Mouse (Mus musculus) adrenal gland, adult 18-20 months (tissue): ENCODE measurements around the gene Plod3. TPM values are rescaled to one million over a fixed set of nuclear protein-coding genes. Genes with fewer than 3 reads are reported as not detected.

Source experiments
- DNase-seq, 2 experiments: peaks; one replicate each; pipeline ENCODE4 v3.0.0; 2021 to 2022; ENCODE audit warnings: low spot score in 2 of 2
- total RNA-seq, 2 experiments: library from RNA; stranded (reverse); gene quantifications; 1 replicate in 1 of 2; 2 replicates in 1 of 2; pipeline ENCODE4 v1.2.3; 2021

Gene Plod3
- total RNA-seq, 2 experiments from 2014 or later: 68.7 to 72.3 TPM

DNA sequence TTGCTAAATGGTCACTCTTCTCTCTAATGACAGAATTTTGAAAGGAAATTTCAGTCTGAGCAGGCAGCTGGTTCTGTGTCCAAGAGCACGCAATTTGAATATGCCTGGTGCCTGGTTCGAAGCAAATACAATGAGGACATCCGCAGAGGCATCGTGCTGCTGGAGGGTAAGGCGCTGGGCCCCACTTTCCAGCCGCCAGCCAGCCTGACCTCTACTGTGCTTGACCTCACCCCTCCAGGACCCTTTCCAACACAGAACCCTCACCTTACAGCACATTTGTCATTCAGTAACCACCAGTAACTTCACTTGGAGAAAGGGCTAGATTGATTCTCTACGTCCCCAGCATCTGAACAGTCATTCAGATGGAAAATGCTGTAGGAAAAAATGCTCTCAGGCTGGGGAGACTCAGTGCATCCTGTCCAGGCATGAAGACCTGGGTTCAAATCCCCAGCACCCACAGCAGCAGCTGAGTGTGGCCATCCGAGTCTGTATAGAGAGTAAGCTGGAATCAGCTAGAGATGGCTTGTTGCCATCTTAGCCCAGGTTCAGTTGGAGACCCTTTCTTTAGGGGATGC lies 23.8 kb upstream of the Plod3 start:
- no peak for DNase-seq

DNA sequence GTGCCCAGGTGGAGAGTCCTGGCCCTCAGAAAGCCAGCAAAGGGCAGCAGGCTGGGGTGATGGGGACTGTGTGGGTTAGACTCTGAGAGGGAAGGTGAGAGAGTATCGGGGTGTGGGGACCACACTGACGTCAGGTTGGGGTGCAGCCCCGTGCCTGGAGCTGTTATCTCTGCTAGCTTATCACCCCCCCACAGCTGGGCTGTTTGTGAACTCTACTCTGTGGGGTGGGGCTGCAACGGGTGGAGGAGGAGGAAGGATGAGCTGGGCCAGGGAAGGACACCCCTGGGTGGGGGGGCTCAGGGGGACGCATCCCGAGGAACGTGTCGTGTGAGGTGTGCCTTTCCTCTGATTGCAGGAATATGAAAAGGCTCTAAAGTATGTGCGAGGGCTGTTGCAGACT lies 21.6 kb upstream of the Plod3 start:
- no peak for DNase-seq

- no peak for DNase-seq
Observed at GRCm38 (mm10) chr5:136965686-136966085, 21.1 kb upstream of the Plod3 start.

- DNase-seq: no peak
Observed at GRCm38 (mm10) chr5:136966331-136966730, 20.5 kb upstream of the Plod3 start, which contains the start of gene Cldn15. Gene Cldn15 (plus strand): TSS chr5:136966616.

DNA sequence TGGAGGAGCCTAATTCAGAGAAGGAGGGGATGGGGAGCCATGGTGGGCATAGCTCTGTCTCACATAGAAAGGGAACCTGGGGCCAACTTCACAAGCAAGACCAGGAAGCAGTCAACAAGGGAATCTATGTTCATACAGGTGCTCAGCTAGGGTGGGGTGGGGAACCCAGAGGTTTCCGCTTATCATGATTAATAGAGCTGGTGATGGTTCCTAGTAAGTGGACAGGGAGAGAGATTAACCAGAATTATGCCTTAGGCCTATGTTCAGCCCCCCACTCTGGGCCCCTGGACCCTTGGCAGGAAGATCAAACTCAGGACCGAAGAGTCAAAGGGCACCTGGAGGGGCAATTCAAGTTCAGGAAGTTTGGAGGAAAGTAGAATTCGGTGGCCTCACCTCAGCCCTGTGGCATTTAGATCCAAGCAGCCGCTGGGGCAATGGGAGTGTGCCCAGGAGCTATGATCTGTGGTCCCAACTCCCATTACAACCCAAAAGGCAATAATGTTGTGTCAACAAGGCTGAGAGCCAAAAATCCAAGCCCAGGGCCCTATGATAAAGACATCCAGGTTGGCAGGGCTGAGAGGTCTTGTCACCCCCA lies 19.9 kb upstream of the Plod3 start:
- DNase-seq: no peak

DNA sequence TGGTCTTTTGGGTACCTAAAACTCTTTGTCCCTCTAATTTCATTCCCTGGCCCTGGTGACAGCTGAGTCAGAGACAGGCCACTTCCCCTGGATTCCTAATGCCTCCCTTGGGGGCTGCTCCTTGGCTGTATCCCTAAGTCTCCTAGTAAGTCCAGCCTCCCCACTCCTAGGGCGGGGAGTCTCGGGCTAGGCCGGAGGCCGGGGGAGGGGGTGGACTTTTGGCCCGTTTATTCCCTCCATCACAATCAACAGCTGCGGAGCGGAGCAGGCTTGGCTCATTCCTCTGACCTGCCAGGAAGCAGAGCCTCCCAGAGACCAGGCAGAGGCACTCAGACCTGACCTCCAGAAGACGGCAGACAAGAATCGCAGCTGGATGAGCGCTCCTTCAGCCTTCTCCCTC lies 19.2 kb upstream of the Plod3 start:
- DNase-seq: peak in 1 of 2 experiments; percentile 55

DNA sequence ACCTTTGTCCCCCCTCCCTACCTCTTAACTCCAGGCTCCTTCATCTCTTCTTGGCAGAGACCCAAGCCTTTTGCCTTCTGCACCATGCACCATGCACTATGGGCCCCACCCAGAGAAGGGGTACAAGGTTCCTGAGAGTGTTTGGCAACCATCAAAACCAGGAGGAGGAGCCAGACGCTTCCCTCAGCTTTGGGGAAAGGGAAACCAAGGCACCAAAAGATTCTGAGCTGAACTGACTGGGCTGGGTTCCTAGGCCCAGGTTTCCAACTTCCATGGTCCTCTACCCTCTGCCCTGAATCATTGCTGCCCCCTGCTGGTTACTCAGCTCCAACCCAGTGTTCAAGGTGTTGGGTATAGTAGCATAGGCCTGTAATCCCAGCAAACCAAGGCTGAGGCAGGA lies 16.1 kb upstream of the Plod3 start:
- DNase-seq: peak; percentile 76 to 78

GRCm38 (mm10) chr5:136973670-136974069 lies 13.1 kb upstream of the Plod3 start:
- no peak for DNase-seq

DNA sequence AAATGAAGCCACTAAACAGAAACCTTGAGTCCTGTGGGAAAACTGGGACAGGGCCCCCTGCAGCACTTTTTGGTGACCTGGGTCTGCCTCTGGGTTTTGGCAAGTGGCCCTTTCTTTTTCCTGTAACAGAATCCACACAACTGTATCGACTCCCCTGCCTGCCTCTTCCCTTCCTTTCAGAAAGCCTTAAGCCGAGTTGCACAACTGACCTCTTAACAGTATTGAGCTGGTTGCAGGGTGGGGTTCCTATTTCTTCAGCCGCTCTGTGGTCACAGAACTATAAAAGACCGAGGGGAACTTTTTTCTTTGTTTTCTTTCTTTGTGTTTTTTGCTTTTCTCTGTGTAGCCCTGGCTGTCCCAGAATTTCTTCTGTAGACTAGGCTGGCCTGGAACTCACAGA lies 9.1 kb upstream of the Plod3 start:
- DNase-seq: no peak

DNA sequence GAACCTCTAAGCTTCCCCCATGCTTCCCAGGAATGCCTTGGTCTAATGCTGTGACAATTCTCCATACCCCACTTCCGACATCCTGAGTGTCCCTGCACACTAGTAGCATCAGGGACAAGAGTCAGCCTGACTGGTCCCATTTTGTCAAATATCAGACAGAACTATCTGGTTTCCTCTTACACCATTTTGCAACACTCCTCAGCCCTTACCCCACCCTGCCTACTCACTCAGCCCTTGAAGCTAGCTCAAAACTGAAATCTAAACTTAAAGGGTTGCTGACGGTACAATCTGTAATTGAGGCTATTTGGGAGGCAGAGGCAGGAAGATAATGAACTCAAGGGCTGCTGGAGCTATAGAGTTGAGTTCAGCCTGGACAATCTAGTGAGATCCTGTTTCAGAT lies 7.1 kb upstream of the Plod3 start:
- no peak for DNase-seq

DNA sequence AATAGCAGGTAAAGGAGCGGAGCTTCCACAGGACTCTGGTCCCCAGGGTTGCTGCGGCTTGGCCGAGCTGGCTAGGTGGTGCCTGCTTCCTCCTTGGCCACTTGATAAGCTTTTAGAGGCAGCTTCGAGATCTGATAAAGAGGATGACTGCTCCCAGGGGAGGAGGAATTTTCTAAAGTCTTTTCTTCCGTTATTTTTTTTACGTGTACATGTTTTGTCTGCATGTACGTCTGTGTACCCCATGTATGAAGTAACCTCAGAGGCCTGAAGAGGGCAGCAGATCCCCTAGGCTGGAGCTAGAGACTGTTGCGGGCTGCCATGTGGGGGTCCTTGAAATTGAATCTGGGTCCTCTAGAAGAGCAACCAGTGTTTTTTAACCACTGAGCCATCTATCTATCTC lies 5.8 kb upstream of the Plod3 start:
- no peak for DNase-seq

- peak; percentile 46 to 57 for DNase-seq
Observed at GRCm38 (mm10) chr5:136982338-136982930, 4.4 kb upstream of the Plod3 start.

GRCm38 (mm10) chr5:136984828-136985227 lies 2.0 kb upstream of the Plod3 start:
- DNase-seq: no peak

DNA sequence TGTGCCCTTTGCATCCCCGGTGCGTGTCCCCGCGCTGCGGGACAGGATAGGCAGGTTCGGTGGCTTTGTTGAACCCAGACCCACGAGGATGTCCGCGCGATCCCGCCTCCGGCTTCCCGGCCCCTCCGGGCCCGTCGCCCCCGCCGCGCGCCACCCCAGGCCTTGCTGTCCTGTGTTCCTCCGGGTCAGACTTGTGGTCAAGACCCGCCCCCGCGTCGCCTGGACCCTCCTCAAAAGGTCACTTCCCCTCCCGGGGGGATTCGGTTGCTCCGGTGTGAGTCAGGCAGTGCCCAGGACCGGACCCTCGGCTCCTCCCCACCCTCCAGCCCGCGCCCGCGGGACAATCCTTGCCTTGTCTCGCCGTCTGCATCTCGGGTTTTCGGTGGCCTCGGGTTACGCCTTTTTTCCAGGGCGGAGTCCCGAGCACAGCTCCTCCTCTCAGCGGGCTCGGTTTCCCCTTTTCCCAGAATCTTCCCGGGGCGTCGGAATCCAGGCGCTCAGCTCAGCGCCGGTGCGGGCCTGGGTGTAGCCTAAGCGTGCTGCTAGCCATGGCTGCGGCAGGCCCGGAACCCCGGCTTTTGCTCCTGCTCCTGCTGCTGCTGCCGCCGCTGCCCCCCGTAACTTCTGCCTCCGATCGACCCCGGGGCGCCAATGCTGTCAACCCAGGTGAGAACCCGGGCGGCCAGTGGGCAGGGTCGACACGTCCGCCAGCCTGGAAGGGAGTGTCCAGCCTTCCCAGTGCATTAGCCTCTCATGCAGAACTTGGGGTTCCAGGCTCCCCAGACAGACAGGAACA lies 517 bp downstream of the Plod3 start:
- peak; percentile 79 to 82 for DNase-seq

- DNase-seq: no peak
Observed at GRCm38 (mm10) chr5:136987934-136988271, 1.1 kb downstream of the Plod3 start, which contains the start of gene Znhit1. Gene Znhit1 (minus strand): TSS chr5:136988021.

DNA sequence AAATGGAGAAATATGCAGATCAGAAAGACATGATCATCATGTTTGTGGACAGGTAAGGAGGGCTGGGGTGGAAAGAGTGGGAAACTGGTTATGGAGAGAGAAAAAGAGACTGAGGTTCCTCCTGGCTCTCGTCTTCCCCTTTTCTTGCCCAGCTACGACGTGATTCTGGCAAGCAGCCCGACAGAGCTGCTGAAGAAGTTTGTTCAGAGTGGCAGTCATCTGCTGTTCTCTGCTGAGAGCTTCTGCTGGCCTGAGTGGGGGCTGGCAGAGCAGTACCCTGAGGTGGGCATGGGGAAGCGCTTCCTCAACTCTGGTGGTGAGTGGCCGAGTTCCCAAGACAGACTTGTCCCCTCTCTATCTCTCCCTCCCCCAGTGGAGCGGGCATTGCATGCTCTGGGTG lies 1.6 kb downstream of the Plod3 start:
- no peak for DNase-seq

DNA sequence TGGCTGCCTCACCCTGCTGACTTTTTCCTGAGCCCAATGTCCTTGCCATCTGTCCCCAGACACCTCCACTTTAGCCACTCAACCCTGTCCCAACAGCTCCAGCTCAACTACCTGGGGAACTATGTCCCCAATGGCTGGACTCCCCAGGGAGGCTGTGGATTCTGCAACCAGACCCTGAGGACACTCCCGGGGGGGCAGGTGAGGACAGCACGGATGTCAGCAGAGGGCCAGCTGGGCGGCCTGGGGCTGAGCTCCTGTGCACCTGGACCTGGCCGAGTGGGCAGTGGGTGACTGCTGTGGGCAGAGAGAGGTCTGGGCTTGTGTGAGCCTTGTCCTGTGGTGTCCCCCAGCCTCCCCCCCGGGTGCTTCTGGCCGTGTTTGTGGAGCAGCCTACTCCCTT lies 3.0 kb downstream of the Plod3 start:
- DNase-seq: no peak

DNA sequence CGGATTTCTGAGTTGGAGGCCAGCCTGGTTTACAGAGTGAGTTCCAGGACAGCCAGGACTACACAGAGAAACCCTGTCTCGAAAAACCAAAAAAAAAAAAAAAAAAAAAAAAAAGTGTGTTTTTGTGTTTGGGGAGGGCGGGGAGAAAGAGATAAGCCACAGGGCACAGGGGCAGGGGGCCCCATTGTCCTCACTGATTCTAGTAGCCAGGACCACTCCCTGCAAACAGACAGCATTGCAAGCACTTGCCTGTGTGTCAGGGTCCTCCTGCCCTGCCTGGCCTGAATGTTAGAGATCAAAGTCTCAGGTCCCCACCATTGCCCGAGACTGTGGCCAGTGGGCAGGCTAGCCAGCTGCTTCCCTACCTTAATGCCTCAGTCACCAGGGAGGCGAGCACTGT lies 12.6 kb downstream of the Plod3 start:
- DNase-seq: no peak

DNA sequence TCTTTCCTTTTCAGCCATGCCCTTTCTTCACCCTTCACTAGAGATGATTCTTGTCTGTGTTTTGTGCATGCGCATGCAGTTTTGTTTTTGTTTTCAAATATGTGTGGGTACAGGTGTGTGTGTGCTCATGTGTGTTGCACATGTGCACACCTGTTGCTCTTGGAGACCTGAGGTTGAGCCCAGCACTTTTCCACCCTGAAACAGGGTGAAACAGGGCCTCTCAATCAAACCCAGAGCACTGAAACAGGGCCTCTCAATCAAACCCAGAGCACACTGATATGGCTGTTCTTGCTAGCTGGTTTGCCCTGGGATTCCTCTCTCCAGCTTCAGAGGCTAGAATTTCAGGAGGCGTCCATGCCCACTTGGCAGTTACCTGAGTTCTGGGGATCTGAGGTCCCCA lies 13.8 kb downstream of the Plod3 start:
- DNase-seq: no peak

DNA sequence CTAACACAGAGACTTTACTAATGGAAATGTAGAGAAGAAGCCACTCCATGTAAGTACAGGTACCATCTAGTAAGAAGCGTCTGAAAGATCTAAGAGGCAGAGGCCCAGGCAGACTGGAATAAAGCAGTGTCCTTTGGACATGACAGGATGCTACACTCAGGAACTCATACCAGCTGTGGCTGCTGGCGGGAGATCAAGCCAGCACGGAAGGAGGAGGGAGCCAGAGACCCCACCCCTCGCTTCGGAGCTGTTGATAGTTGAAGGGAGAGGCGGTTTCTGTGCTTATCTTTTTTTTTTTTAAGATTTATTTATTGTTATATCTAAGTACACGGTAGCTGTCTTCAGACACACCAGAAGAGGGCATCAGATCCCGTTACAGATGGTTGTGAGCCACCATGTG lies 20.5 kb downstream of the Plod3 start:
- no peak for DNase-seq

DNA sequence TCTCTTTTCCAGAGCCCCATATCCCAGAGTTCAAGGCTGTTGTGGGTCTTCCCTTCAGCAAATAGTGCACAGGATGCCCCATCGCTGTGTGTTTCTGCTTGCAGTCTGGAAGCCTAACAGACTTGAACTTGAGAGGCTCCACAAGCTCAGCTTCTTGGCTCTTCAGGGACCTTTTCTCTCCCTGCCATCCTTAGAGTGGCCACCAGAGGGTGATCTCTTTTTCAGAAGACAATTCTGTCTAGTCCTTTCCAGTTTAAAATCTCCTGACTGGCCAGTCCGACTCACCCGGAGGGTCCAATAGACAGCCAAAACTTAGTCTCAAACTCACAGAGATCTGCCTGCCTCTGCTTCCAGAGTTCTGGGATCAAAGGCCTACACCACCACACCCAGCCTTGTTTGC lies 23.2 kb downstream of the Plod3 start:
- peak; percentile 45 to 60 for DNase-seq

DNA sequence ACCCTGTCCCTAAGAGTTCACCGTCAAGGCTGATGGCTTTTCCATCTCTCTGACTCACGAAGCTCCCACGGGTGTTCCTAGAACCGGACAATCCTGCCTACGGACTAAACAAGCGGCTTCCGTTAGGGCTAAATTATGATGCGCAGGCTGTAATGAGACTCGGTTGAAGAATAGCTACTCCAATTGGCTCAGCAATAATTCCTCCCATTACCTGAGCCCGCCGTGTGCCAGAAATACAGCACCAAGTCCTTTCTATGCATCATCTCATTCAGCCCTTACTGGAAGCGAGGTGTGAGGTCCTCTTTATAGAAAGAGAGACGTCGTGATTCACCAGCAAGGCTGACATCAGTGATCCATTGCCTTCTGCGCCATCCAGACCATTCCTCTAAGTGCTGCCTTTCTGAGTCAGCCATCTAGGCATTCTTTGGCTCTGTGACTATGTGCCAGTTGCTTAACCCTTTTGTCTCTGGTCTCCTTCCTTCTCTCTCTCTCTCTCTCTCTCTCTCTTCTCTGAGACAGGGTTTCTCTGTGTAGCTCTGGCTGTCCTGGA lies 25.7 kb downstream of the Plod3 start:
- DNase-seq: peak in 1 of 2 experiments; percentile 39
